Mouse (Mus musculus): ENCODE results near the gene Pde10a. TPM values are rescaled to one million over a fixed set of nuclear protein-coding genes. Genes with fewer than 3 reads are reported as not detected.

Pde10a gene
- polyA plus RNA-seq, 1 experiment from 2014 or later, result 10.7 TPM

DNA sequence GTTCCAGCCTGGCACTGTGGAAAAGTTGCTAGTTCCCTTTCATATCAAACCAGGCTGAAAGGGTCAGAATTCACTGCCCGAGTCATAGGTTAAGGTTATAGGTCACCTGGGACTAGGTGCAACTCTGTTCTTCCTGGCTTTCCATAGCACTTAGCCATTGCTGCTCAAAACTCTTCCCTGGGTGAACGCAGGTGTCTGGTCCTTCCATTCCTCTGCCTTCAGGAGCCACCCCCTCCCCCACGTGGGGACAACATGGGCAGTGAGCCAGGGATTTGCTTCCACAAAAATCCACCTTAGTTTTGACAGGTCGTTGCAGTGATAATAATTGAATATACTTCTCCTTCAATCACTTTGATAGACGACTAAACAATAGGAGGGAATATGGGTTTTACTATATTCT, 462.2 kb downstream of the Pde10a start:
- Histone ChIP-seq H3K4me3 (replicated peaks) (no peak overlapping the region), H3K27me3 (no peaks in the 10 kb centered on the region), H3K9ac (no peak overlapping the region), H3K4me1 (peaks cover 10% of the 10 kb centered on the region), H3K4me2 (no peak overlapping the region), H3K27ac (no peak overlapping the region), H3K9me3 (no peaks in the 10 kb centered on the region), H3K36me3 (replicated peaks) (peaks cover 13% of the 10 kb centered on the region)
- WGBS, result 86% methylated on average over 5 of the region's 5 CpGs
- ATAC-seq (ENCODE audit: low FRiP score), result no peak

DNA sequence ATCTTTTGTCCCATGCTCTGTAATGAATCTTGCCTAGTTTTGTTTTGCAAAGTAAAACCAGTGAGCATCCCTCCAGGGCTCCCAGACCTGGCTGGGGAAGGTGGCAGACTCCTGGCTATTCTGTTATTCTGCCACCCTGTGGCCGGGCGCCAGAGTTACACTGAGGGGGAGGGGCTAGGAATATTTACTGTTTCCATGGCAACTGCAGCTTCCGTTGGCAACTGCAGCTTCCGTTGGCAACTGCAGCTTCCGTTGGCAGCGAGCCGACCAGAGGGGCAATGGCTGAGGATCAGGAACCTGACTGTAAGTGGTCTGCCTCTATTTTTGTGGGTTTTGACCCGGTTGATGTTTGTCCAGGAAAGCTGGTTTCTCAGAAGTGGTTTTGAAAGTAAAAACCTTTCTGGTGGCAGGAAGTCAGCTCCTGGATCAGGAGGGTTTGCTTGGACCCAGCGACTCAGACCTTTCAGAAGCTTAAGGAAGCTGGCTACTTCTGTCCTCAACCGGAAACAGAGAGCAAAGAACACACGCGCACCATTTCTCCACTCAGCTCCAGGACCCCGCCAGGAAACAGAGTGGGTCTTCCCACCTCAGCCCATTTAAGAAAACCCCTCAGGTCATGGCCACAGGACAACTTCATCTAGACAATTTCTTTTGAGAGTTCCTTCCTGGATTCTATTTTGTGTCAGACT, 463.1 kb downstream of the Pde10a start, which contains the start of gene 1700010I14Rik:
Gene 1700010I14Rik, plus strand, starts transcription at position 215 of the 689 bp plus-strand sequence.
- Histone ChIP-seq H3K27me3 (no peaks in the 10 kb centered on the region), H3K4me1 (peaks cover 10% of the 10 kb centered on the region), H3K4me3 (replicated peaks) (peak within 1 kb of the TSS; percentile 40), H3K4me2 (peak within 1 kb of the TSS; percentile 68), H3K27ac (no peak within 1 kb of the TSS), H3K36me3 (replicated peaks) (peaks cover 12% of the 10 kb centered on the region; the same call in 1 of the 2 replicates), H3K9ac (peak within 1 kb of the TSS; percentile 30; the same call in 1 of the 2 replicates), H3K9me3 (no peaks in the 10 kb centered on the region)
- 4% methylated on average over 13 of the region's 13 CpGs for WGBS
- ATAC-seq (ENCODE audit: low FRiP score), result peak; percentile 66

DNA sequence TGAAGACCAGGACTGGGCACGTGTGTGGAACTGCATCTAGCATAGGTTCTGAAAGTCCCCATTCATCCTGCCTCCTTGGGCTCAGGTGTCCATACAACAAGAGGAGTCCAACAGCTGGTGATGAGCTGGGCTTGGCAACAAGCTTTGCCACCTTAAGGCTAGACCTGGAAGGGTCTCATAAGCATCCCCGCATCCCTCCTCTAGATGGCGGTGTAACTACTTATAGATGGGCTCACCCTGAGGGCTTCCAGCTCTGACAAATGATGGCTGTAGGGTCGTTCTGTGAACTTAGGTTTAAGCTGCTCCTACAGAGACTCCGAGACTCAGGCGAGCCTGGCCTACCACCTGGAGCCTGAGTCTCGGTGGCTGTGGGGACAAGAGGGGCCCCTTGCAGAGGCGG, 466.0 kb downstream of the Pde10a start:
- Histone ChIP-seq H3K4me2 (no peak overlapping the region), H3K4me1 (peaks cover 10% of the 10 kb centered on the region), H3K9ac (no peak overlapping the region), H3K27ac (no peak overlapping the region), H3K27me3 (no peaks in the 10 kb centered on the region), H3K9me3 (no peaks in the 10 kb centered on the region), H3K4me3 (replicated peaks) (no peak overlapping the region), H3K36me3 (replicated peaks) (peaks cover 13% of the 10 kb centered on the region; the same call in 1 of the 2 replicates)
- no peak for ATAC-seq (ENCODE audit: low FRiP score)
- WGBS, result 27% methylated on average over 8 of the region's 8 CpGs

DNA sequence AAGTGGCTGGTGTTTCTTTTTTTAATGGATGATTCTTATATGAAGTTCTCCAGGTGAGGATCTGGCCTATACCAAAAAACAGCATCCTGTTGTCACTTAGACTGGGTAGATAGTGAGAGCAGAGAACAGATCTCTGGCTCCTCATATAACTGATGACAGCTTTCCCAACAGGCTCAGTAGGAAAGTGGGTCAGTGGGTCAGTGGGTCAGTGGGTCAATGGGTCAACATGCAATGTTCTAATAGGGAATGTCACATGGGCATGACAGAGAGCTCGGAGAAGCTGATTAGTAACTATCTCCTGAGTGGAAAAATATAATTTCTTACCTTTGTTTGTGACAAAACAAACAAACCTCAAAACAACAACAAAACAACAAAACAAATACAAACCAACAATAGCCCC, 470.2 kb downstream of the Pde10a start:
- Histone ChIP-seq H3K36me3 (replicated peaks) (peaks cover 19% of the 10 kb centered on the region; the same call in 1 of the 2 replicates), H3K9me3 (no peaks in the 10 kb centered on the region), H3K4me1 (no peaks in the 10 kb centered on the region), H3K4me2 (no peak overlapping the region), H3K4me3 (replicated peaks) (no peak overlapping the region), H3K27me3 (no peaks in the 10 kb centered on the region), H3K9ac (no peak overlapping the region), H3K27ac (no peak overlapping the region)
- ATAC-seq (ENCODE audit: low FRiP score), result no peak
- 93% methylated on average over 1 of the region's 1 CpGs for WGBS

DNA sequence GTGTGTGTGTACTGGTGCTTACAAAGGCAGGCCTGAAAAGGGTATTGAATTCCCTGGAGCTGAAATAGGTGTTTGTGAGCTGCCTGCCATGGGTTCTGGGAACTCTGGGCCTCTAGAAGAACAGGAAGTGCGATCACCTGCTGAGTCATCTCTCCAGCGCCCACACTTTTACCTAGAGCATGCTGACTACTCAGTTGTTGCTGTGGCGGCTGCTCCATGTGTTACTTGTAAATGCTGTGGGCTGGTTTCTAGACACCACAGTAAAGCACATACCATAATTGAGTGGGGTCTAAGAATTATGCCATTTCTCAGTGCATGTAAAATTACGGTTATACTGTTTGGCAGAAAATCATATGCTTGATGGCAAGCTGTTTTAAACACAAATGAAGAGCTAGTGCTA, 477.3 kb downstream of the Pde10a start:
- Histone ChIP-seq H3K4me1 (no peaks in the 10 kb centered on the region), H3K4me3 (replicated peaks) (no peak overlapping the region), H3K9me3 (no peaks in the 10 kb centered on the region), H3K27ac (no peak overlapping the region), H3K27me3 (no peaks in the 10 kb centered on the region), H3K9ac (no peak overlapping the region), H3K36me3 (replicated peaks) (peaks cover 4% of the 10 kb centered on the region), H3K4me2 (no peak overlapping the region)
- WGBS, result 77% methylated on average over 4 of the region's 4 CpGs
- ATAC-seq (ENCODE audit: low FRiP score), result no peak

DNA sequence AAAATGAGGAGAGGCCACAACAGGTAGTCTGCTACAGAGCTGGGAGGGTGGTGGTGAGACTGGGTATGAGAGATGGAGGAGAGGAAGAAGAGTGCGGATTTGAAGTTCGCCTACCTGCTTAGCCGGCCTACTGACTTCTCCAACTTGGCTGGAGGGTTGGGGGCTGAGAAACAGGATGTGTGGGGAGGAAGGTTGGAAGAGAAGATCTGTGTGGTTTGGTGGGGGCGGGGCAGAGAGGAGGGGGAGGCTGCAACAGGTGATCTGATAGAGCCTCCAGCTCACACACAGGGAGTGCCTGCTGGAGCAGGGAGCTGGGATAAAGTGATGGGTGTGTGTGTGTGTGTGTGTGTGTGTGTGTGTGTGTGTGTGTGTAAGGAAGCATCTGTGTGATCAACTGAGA, 479.3 kb downstream of the Pde10a start:
- Histone ChIP-seq H3K9me3 (no peaks in the 10 kb centered on the region), H3K36me3 (replicated peaks) (peaks cover 4% of the 10 kb centered on the region), H3K27me3 (no peaks in the 10 kb centered on the region), H3K9ac (no peak overlapping the region), H3K4me2 (no peak overlapping the region), H3K27ac (no peak overlapping the region), H3K4me1 (no peaks in the 10 kb centered on the region), H3K4me3 (replicated peaks) (no peak overlapping the region)
- WGBS, result 84% methylated on average over 4 of the region's 4 CpGs
- no peak for ATAC-seq (ENCODE audit: low FRiP score)

DNA sequence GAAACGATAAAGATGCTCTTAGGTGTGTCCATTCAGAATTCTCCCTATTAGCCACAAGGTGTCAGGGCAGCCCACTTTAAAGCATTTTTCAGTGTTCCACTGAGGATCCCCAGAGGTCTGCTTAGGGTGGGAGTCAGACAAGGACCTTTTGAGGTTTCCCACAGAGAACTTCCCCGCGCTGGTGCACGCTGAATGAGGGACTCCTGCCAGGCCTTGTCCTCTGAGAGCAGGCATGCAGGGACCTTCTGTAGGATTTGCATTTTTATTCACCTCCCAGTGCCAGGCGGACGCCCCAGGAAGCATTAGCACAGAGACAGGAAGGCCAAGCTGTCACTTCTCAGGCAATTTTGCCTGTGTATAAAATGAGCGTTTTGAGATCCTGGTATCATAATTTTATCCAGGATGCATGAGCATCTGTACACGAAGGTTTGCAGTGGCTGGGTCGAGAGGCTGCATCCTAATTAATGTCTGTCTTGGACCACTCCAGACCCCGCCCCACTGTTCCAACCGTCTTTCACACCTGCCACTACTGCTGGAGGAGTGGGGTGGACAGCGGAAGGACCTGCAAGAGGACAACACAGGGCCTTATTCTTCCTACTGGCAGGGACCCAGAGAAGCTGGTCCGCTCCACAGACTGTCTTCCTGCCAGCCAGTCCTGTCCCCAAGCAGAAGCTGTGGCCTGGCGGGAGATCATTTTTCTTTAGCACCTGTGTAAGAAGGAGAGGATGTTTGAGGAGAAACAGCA, 498.2 kb downstream of the Pde10a start:
- Histone ChIP-seq H3K4me1 (peaks cover 15% of the 10 kb centered on the region), H3K9ac (no peak overlapping the region), H3K4me2 (no peak overlapping the region), H3K4me3 (replicated peaks) (no peak overlapping the region), H3K9me3 (no peaks in the 10 kb centered on the region), H3K27ac (0 out of 2 replicates have a peak overlapping the region, but pooled peaks have one; percentile 46), H3K27me3 (no peaks in the 10 kb centered on the region), H3K36me3 (replicated peaks) (no peaks in the 10 kb centered on the region)
- ATAC-seq (ENCODE audit: low FRiP score), result 0 out of 2 replicates have a peak, but pooled peaks have one; percentile 30
- WGBS, result 27% methylated on average over 14 of the region's 14 CpGs

DNA sequence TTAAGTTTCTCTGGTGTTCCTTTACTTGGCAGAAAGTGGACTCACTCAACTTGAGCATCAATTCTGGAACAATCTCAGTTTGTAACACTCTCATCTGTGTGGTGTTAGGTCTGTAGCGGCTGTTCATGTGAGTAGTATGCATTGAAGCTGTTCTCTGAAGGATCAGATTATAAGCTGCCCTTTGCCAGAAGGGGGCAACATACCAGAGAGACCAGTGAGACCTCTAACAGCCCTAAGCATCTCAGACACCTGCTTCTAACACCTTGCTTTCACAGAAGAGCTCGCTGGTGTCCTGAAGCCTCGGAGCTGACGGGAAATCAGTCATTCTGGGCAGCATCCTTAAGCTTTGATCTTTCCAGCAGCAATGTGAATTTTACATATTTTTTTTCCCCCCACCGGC, 505.0 kb downstream of the Pde10a start:
- 75% methylated on average over 5 of the region's 5 CpGs for WGBS
- Histone ChIP-seq H3K36me3 (replicated peaks) (no peaks in the 10 kb centered on the region), H3K9ac (no peak overlapping the region), H3K27ac (no peak overlapping the region), H3K9me3 (no peaks in the 10 kb centered on the region), H3K27me3 (peaks cover 4% of the 10 kb centered on the region; the same call in 1 of the 2 replicates), H3K4me3 (replicated peaks) (no peak overlapping the region), H3K4me2 (no peak overlapping the region), H3K4me1 (peaks cover 20% of the 10 kb centered on the region)
- no peak for ATAC-seq (ENCODE audit: low FRiP score)

DNA sequence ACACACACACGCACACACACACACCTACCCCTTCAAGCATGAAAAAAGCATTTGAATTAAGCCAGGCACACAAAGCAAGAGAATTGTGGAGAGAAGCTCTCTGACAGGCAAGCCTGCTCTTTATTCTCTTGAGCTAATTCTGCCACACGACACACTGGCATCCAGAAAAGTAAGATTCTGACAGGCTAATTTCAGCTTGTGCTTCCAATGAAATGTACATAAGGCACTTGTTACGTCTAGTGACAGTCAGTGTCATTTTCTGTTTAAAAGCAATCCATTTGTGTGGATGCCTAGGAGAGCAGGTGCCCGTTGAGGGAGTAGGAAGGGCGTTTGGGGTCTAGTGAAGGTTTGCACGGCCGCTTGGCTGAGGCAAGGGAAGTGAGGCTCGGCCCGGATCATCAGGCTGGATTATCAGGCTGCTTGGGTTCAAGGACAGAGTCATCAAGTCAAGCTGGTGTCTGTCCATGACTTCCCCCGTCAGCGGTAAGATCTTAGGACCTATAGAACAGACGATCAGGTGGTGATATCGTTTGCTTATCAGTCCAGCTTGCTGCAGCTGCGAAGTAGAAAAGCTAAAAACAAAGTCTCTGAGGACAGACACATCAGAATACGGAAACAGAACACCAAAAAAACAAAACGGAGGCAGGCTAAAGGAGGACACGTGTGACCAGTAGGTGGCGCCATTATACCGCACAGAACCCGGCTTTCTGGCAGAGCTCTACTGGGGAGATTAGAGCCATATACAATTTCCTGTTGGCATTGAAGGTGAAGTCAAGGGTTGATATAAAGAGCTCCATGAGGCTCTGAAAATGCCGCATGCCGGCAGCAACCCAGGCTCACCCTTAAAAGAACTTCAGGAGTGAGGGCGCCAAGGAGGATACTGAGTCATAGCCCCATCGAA, 506.3 kb downstream of the Pde10a start:
- Histone ChIP-seq H3K9ac (no peak overlapping the region), H3K27me3 (peaks cover 4% of the 10 kb centered on the region; the same call in 1 of the 2 replicates), H3K4me3 (replicated peaks) (0 out of 2 replicates have a peak overlapping the region, but pooled peaks have one; percentile 13)

DNA sequence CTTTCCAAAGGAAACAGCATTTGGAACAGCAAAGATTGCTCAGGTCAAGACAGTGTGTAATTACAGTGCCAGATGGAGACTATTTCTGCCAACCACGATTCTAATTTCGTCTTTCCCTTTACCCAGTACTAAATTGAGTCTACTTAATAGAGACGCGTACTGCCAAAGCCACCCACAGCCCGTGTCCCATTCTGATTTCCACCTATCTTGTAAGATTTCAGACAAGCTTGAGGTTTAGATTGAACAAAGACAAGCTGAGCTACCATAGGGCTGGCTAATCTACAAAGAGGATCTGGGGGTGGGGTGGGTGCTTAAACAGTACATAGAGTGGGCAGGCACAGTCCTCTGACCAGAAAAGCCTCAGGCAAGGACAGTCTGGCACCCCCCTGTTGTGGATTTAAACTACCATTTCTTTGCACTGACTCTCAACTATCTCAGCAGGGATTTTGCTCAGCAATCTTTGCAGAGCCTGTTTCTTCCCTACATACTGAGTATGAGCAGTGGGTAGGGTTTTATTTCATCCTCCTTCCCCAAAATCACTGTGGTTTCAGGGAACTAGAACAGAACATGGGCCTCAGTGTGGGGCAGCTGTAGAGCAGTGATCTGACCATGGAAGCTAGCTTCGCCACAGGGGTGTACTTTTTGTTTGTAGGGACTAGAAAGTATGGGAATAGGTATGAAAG, 507.3 kb downstream of the Pde10a start:
- WGBS, result 59% methylated on average over 6 of the region's 6 CpGs
- H3K9ac ChIP-seq, result no peak overlapping the region
- no peak overlapping the region for H3K27ac ChIP-seq
- no peaks in the 10 kb centered on the region for H3K36me3 ChIP-seq (replicated peaks)
- no peak for ATAC-seq (ENCODE audit: low FRiP score)
- peaks cover 23% of the 10 kb centered on the region for H3K4me1 ChIP-seq
- no peaks in the 10 kb centered on the region for H3K9me3 ChIP-seq
- H3K4me2 ChIP-seq, result no peak overlapping the region
- H3K27me3 ChIP-seq, result peaks cover 4% of the 10 kb centered on the region; the same call in 1 of the 2 replicates
- no peak overlapping the region for H3K4me3 ChIP-seq (replicated peaks)

More for the DNA sequence above, 506.3 kb downstream of the Pde10a start:
- H3K9me3 ChIP-seq, result no peaks in the 10 kb centered on the region
- no peaks in the 10 kb centered on the region for H3K36me3 ChIP-seq (replicated peaks)
- peaks cover 28% of the 10 kb centered on the region for H3K4me1 ChIP-seq
- WGBS, result 15% methylated on average over 24 of the region's 24 CpGs
- no peak overlapping the region for H3K27ac ChIP-seq
- ATAC-seq (ENCODE audit: low FRiP score), result peak; percentile 83
- peak overlapping the region; percentile 42 for H3K4me2 ChIP-seq

DNA sequence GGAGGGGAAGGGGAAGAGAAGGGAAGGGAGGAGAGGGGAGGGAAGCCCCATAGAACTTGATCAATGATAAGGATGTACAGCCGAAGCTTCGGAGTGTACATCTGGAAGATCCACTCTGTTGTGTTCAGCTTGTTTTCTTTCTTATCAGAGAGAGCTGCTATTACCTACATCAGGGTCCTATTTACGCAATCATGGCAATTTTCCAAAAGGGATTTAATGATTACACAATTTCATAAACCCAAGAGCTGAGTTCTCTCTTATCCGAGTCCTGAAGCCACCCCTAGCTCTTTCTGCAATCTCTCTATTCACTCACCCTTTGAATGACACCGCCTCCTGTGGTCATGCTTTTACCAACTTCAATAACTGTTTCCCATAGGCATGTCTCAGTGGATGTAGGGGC, 508.3 kb downstream of the Pde10a start:
- peaks cover 23% of the 10 kb centered on the region for H3K4me1 ChIP-seq
- no peak for ATAC-seq (ENCODE audit: low FRiP score)
- no peaks in the 10 kb centered on the region for H3K9me3 ChIP-seq
- 76% methylated on average over 5 of the region's 5 CpGs for WGBS
- H3K36me3 ChIP-seq (replicated peaks), result no peaks in the 10 kb centered on the region
- H3K4me2 ChIP-seq, result no peak overlapping the region
- peaks cover 4% of the 10 kb centered on the region; the same call in 1 of the 2 replicates for H3K27me3 ChIP-seq
- H3K4me3 ChIP-seq (replicated peaks), result no peak overlapping the region
- no peak overlapping the region for H3K9ac ChIP-seq
- H3K27ac ChIP-seq, result no peak overlapping the region

Data from forebrain, embryonic 12.5 days (tissue).